ENCODE assay signal across 1 mouse cellular context in the genomic region with DNA sequence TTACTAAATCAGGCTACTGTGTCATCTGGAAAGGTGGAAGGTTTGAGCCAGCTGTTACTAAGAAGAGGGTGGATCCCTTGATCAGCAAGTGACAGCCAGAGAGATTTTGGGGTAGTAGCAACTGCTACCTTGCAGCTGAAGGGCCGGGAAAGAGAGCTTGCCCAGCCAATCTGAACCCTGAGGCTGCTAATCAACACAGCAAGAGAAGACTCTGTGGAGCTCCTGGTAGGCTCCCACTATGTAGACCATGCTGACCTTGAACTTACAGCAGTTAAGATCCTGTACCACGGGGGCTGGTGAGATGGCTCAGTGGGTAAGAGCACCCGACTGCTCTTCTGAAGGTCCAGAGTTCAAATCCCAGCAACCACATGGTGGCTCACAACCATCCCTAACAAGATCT.
TF ChIP-seq lines count a peak whose summit lies in the region.

No protein-coding gene starts in this region.

TF ChIP-seq in ES-E14, 5 proteins besides CTCF, POLR2A, EP300 and RAD21:
- TF ChIP-seq MAFK (IDR thresholded peaks at IDR 0.05; ENCODE audit: insufficient read depth, low read depth, low read length) (no peak), ZNF384 (IDR thresholded peaks at IDR 0.05; ENCODE audit: low read depth, low read length) (no peak), ZC3H11A (IDR thresholded peaks at IDR 0.05; ENCODE audit: borderline replicate concordance, low read depth, low read length) (no peak), CHD2 (IDR thresholded peaks at IDR 0.05; ENCODE audit: low read depth, low read length) (no peak), HCFC1 (IDR thresholded peaks at IDR 0.05; ENCODE audit: borderline replicate concordance, insufficient read depth, low read length) (no peak)
